Mouse (Mus musculus) v-Abl transformed pro-B cells (cell line): ENCODE data around the gene Ttc7b.

Experiments
- in situ Hi-C, 2 experiments: fragments of 400-800 bp; cut with MboI; formaldehyde crosslinking; loops; one replicate each; pipeline ENCODE4 v1.15.1; 2025; ENCODE audit not compliant: unreplicated experiment in 2 of 2

Gene Ttc7b

GRCm38 (mm10) chr12:100492676-100493075 is 27.9 kb downstream of the Ttc7b start:
- in situ Hi-C loops, result loop anchor here in 1 of 2 experiments (25.0 kb wide), 1 partner anchor 1405 kb away; no protein-coding TSS in a partner anchor

GRCm38 (mm10) chr12:100491967-100492611 is 28.5 kb downstream of the Ttc7b start:
- in situ Hi-C loops, result loop anchor here in 1 of 2 experiments (25.0 kb wide), 1 partner anchor 1405 kb away; no protein-coding TSS in a partner anchor

GRCm38 (mm10) chr12:100489799-100490198 is 30.8 kb downstream of the Ttc7b start:
- in situ Hi-C loops, result loop anchor here (5.0 to 25.0 kb wide), 4 partner anchors 305 to 1402 kb away; no protein-coding TSS in a partner anchor

- in situ Hi-C loops, result loop anchor here (5.0 to 25.0 kb wide), 4 partner anchors 304 to 1401 kb away; no protein-coding TSS in a partner anchor
Measured at GRCm38 (mm10) chr12:100488368-100488767, 32.3 kb downstream of the Ttc7b start.

- in situ Hi-C loops, result loop anchor here (5.0 to 25.0 kb wide), 4 partner anchors 301 to 1399 kb away; no protein-coding TSS in a partner anchor
Measured at GRCm38 (mm10) chr12:100486232-100486631, 34.4 kb downstream of the Ttc7b start.

GRCm38 (mm10) chr12:100483054-100483453 is 37.6 kb downstream of the Ttc7b start:
- in situ Hi-C loops, result loop anchor here (5.0 to 25.0 kb wide), 4 partner anchors 281 to 1396 kb away; no protein-coding TSS in a partner anchor

- in situ Hi-C loops, result loop anchor here (5.0 to 25.0 kb wide), 4 partner anchors 280 to 1395 kb away; no protein-coding TSS in a partner anchor
Measured at GRCm38 (mm10) chr12:100482255-100482654, 38.4 kb downstream of the Ttc7b start.

- in situ Hi-C loops, result loop anchor here (5.0 to 25.0 kb wide), 4 partner anchors 279 to 1394 kb away; no protein-coding TSS in a partner anchor
Measured at GRCm38 (mm10) chr12:100481443-100482026, 39.1 kb downstream of the Ttc7b start.

GRCm38 (mm10) chr12:100480642-100481442 is 39.8 kb downstream of the Ttc7b start:
- in situ Hi-C loops, result loop anchor here (5.0 to 25.0 kb wide), 4 partner anchors 279 to 1394 kb away; no protein-coding TSS in a partner anchor

- in situ Hi-C loops, result loop anchor here (5.0 to 25.0 kb wide), 4 partner anchors 278 to 1393 kb away; no protein-coding TSS in a partner anchor
Measured at GRCm38 (mm10) chr12:100479892-100480621, 40.6 kb downstream of the Ttc7b start.

GRCm38 (mm10) chr12:100479270-100479869 is 41.3 kb downstream of the Ttc7b start:
- in situ Hi-C loops, result loop anchor here in 1 of 2 experiments (25.0 kb wide), 1 partner anchor 1392 kb away; no protein-coding TSS in a partner anchor

GRCm38 (mm10) chr12:100478615-100479014 is 42.0 kb downstream of the Ttc7b start:
- in situ Hi-C loops, result loop anchor here in 1 of 2 experiments (25.0 kb wide), 1 partner anchor 1391 kb away; no protein-coding TSS in a partner anchor

GRCm38 (mm10) chr12:100478151-100478550 is 42.5 kb downstream of the Ttc7b start:
- in situ Hi-C loops, result loop anchor here in 1 of 2 experiments (25.0 kb wide), 1 partner anchor 1391 kb away; no protein-coding TSS in a partner anchor

GRCm38 (mm10) chr12:100477474-100477873 is 43.2 kb downstream of the Ttc7b start:
- in situ Hi-C loops, result loop anchor here in 1 of 2 experiments (25.0 kb wide), 1 partner anchor 1390 kb away; no protein-coding TSS in a partner anchor

- in situ Hi-C loops, result loop anchor here in 1 of 2 experiments (25.0 kb wide), 1 partner anchor 1389 kb away; no protein-coding TSS in a partner anchor
Measured at GRCm38 (mm10) chr12:100476351-100476750, 44.3 kb downstream of the Ttc7b start.

GRCm38 (mm10) chr12:100475489-100475888 is 45.1 kb downstream of the Ttc7b start:
- in situ Hi-C loops, result loop anchor here in 1 of 2 experiments (25.0 kb wide), 1 partner anchor 1388 kb away; no protein-coding TSS in a partner anchor

GRCm38 (mm10) chr12:100474661-100475321 is 45.8 kb downstream of the Ttc7b start:
- in situ Hi-C loops, result loop anchor here in 1 of 2 experiments (25.0 kb wide), 1 partner anchor 1387 kb away; no protein-coding TSS in a partner anchor

- in situ Hi-C loops, result no loop called here
Measured at GRCm38 (mm10) chr12:100470295-100470694, 50.3 kb downstream of the Ttc7b start.
